Mouse (Mus musculus) testis, adult 2 months (tissue): Measurements from ENCODE around the gene Trim33.

ENCODE experiments used
- CTCF ChIP-seq: fragments of 200-500 bp; IDR thresholded peaks from 2 replicates; pipeline ENCODE4 v1.5.1; 2012; ENCODE audit warnings: low read depth, mild to moderate bottlenecking, inconsistent platforms, low read length, moderate library complexity; ENCODE audit not compliant: control insufficient read depth, insufficient read depth, insufficient replicate concordance
- POLR2A ChIP-seq: fragments of 200-500 bp; IDR thresholded peaks from 2 replicates; pipeline ENCODE4 v1.6.1; 2012; ENCODE audit warnings: low read depth, mild to moderate bottlenecking, inconsistent platforms, low read length, moderate library complexity; ENCODE audit not compliant: control insufficient read depth

- TF ChIP-seq CTCF (no peak), POLR2A (no peak)
These were observed 32.3 kb upstream of the Trim33 start for GRCm38 (mm10) chr3:103246627-103247260.
